Mouse (Mus musculus): ENCODE measurements around the gene Atp6v1a. TPM values are rescaled to one million over a fixed set of nuclear protein-coding genes. Genes with fewer than 3 reads are reported as not detected.
A peak's percentile ranks its signal among the peaks of the same experiment; 100 is the strongest.

Gene Atp6v1a
- polyA plus RNA-seq, 1 experiment, result 5.9 TPM

- TF ChIP-seq POLR2A (IDR thresholded peaks at IDR 0.05; ENCODE audit: low read depth, low read length) (no peak), CTCF (IDR thresholded peaks at IDR 0.05; ENCODE audit: extremely low read depth, insufficient read length, insufficient replicate concordance, low read depth, low read length) (no peak)
- WGBS, result 86% methylated on average over 2 of the region's 2 CpGs
Measured at GRCm38 (mm10) chr16:44163831-44164230, 24.3 kb upstream of the Atp6v1a start.

GRCm38 (mm10) chr16:44159325-44159724, 19.8 kb upstream of the Atp6v1a start:
- Histone ChIP-seq H3K27me3 (ENCODE audit: control insufficient read depth, insufficient read depth, low read length) (no peaks in the 10 kb centered on the region), H3K27ac (ENCODE audit: insufficient read depth, low read depth, low read length) (no peak overlapping the region), H3K36me3 (ENCODE audit: control insufficient read depth, insufficient read depth, low read length) (peaks cover 14% of the 10 kb centered on the region), H3K4me3 (ENCODE audit: low read depth, low read length) (no peak overlapping the region), H3K4me1 (ENCODE audit: control insufficient read depth, insufficient read depth, insufficient read length, low read length) (no peaks in the 10 kb centered on the region)
- WGBS, result 85% methylated on average over 7 of the region's 7 CpGs
- TF ChIP-seq CTCF (IDR thresholded peaks at IDR 0.05; ENCODE audit: extremely low read depth, insufficient read length, insufficient replicate concordance, low read depth, low read length) (no peak), POLR2A (IDR thresholded peaks at IDR 0.05; ENCODE audit: low read depth, low read length) (no peak)

More at GRCm38 (mm10) chr16:44163831-44164230, 24.3 kb upstream of the Atp6v1a start:
- Histone ChIP-seq H3K4me3 (ENCODE audit: low read depth, low read length) (no peak overlapping the region), H3K27me3 (ENCODE audit: control insufficient read depth, insufficient read depth, low read length) (no peaks in the 10 kb centered on the region), H3K36me3 (ENCODE audit: control insufficient read depth, insufficient read depth, low read length) (peaks cover 6% of the 10 kb centered on the region; the same call in 1 of the 2 replicates), H3K27ac (ENCODE audit: insufficient read depth, low read depth, low read length) (no peak overlapping the region), H3K4me1 (ENCODE audit: control insufficient read depth, insufficient read depth, insufficient read length, low read length) (no peaks in the 10 kb centered on the region)

GRCm38 (mm10) chr16:44154497-44155057, 15.1 kb upstream of the Atp6v1a start:
- H3K27ac ChIP-seq (ENCODE audit: insufficient read depth, low read depth, low read length), result no peak overlapping the region
- H3K36me3 ChIP-seq (ENCODE audit: control insufficient read depth, insufficient read depth, low read length), result peaks cover 12% of the 10 kb centered on the region
- H3K4me3 ChIP-seq (ENCODE audit: low read depth, low read length), result no peak overlapping the region
- WGBS, result 68% methylated on average over 6 of the region's 6 CpGs
- no peaks in the 10 kb centered on the region for H3K4me1 ChIP-seq (ENCODE audit: control insufficient read depth, insufficient read depth, insufficient read length, low read length)
- no peaks in the 10 kb centered on the region for H3K27me3 ChIP-seq (ENCODE audit: control insufficient read depth, insufficient read depth, low read length)
- TF ChIP-seq POLR2A (IDR thresholded peaks at IDR 0.05; ENCODE audit: low read depth, low read length) (no peak), CTCF (IDR thresholded peaks at IDR 0.05; ENCODE audit: extremely low read depth, insufficient read length, insufficient replicate concordance, low read depth, low read length) (peak; percentile 46; the same call in 1 of the 2 replicates)

GRCm38 (mm10) chr16:44149002-44149767, 9.7 kb upstream of the Atp6v1a start:
- WGBS, result 90% methylated on average over 1 of the region's 1 CpGs
- Histone ChIP-seq H3K4me1 (ENCODE audit: control insufficient read depth, insufficient read depth, insufficient read length, low read length) (no peaks in the 10 kb centered on the region), H3K27me3 (ENCODE audit: control insufficient read depth, insufficient read depth, low read length) (no peaks in the 10 kb centered on the region), H3K4me3 (ENCODE audit: low read depth, low read length) (no peak overlapping the region), H3K27ac (ENCODE audit: insufficient read depth, low read depth, low read length) (no peak overlapping the region), H3K36me3 (ENCODE audit: control insufficient read depth, insufficient read depth, low read length) (no peaks in the 10 kb centered on the region; the same call in 1 of the 2 replicates)
- TF ChIP-seq POLR2A (IDR thresholded peaks at IDR 0.05; ENCODE audit: low read depth, low read length) (no peak), CTCF (IDR thresholded peaks at IDR 0.05; ENCODE audit: extremely low read depth, insufficient read length, insufficient replicate concordance, low read depth, low read length) (no peak)

- 11% methylated on average over 6 of the region's 6 CpGs for WGBS
- H3K27me3 ChIP-seq (ENCODE audit: control insufficient read depth, insufficient read depth, low read length), result no peaks in the 10 kb centered on the region
- TF ChIP-seq CTCF (IDR thresholded peaks at IDR 0.05; ENCODE audit: extremely low read depth, insufficient read length, insufficient replicate concordance, low read depth, low read length) (no peak), POLR2A (IDR thresholded peaks at IDR 0.05; ENCODE audit: low read depth, low read length) (no peak)
- H3K27ac ChIP-seq (ENCODE audit: insufficient read depth, low read depth, low read length), result no peak overlapping the region
- H3K36me3 ChIP-seq (ENCODE audit: control insufficient read depth, insufficient read depth, low read length), result no peaks in the 10 kb centered on the region
- no peaks in the 10 kb centered on the region for H3K4me1 ChIP-seq (ENCODE audit: control insufficient read depth, insufficient read depth, insufficient read length, low read length)
- no peak overlapping the region for H3K4me3 ChIP-seq (ENCODE audit: low read depth, low read length)
Measured at GRCm38 (mm10) chr16:44141483-44141882, 2.0 kb upstream of the Atp6v1a start.

- H3K27me3 ChIP-seq (ENCODE audit: control insufficient read depth, insufficient read depth, low read length), result no peaks in the 10 kb centered on the region
- under 1% methylated on average over 43 of the region's 44 CpGs for WGBS
- peak overlapping the region; percentile 82 for H3K27ac ChIP-seq (ENCODE audit: insufficient read depth, low read depth, low read length)
- TF ChIP-seq POLR2A (IDR thresholded peaks at IDR 0.05; ENCODE audit: low read depth, low read length) (no peak), CTCF (IDR thresholded peaks at IDR 0.05; ENCODE audit: extremely low read depth, insufficient read length, insufficient replicate concordance, low read depth, low read length) (peak; percentile 36; the same call in 1 of the 2 replicates)
- H3K36me3 ChIP-seq (ENCODE audit: control insufficient read depth, insufficient read depth, low read length), result no peaks in the 10 kb centered on the region
- H3K4me3 ChIP-seq (ENCODE audit: low read depth, low read length), result peak overlapping the region; percentile 96
- H3K4me1 ChIP-seq (ENCODE audit: control insufficient read depth, insufficient read depth, insufficient read length, low read length), result no peaks in the 10 kb centered on the region
Measured at GRCm38 (mm10) chr16:44140186-44140787, 782 bp upstream of the Atp6v1a start.
